Mouse (Mus musculus) MEL (cell line): ENCODE measurements around the gene Mms19.

Experiments
- BHLHE40 ChIP-seq: IDR thresholded peaks from 2 replicates; pipeline ENCODE4 v1.6.1; 2012; ENCODE audit warnings: low read depth, mild to moderate bottlenecking, inconsistent platforms, low read length, improper control_type of control experiment, borderline replicate concordance
- CHD1 ChIP-seq: IDR thresholded peaks from 2 replicates; pipeline ENCODE4 v1.6.1; 2012; ENCODE audit warnings: low read depth, mild to moderate bottlenecking, inconsistent platforms, low read length, improper control_type of control experiment
- CHD2 ChIP-seq: IDR thresholded peaks from 2 replicates; pipeline ENCODE4 v1.6.1; 2011; ENCODE audit warnings: low read length, improper control_type of control experiment
- CTCF ChIP-seq, 3 experiments: IDR thresholded peaks in 2 of 3; conservative IDR thresholded peaks in 1 of 3; 2 replicates each; pipeline ENCODE4 v1.5.1; 2011 to 2012; ENCODE audit warnings: low read length in 3 of 3, low read depth in 2 of 3, mild to moderate bottlenecking in 2 of 3, improper control_type of control experiment in 1 of 3, inconsistent platforms in 1 of 3, mixed read lengths in 1 of 3, moderate library complexity in 1 of 3; ENCODE audit not compliant: control insufficient read depth in 1 of 3, insufficient read depth in 1 of 3, poor library complexity in 1 of 3, severe bottlenecking in 1 of 3
- E2F4 ChIP-seq: IDR thresholded peaks from 2 replicates; pipeline ENCODE4 v1.6.1; 2011; ENCODE audit warnings: low read depth, low read length, improper control_type of control experiment, borderline replicate concordance
- EP300 ChIP-seq, 2 experiments: IDR thresholded peaks; 2 replicates each; pipeline ENCODE4 v1.6.1; 2011; ENCODE audit warnings: improper control_type of control experiment in 2 of 2, low read length in 2 of 2, low read depth in 1 of 2, mild to moderate bottlenecking in 1 of 2
- GATA1 ChIP-seq: IDR thresholded peaks from 2 replicates; pipeline ENCODE4 v1.6.1; 2011; ENCODE audit warnings: low read depth, low read length, improper control_type of control experiment
- MXI1 ChIP-seq: IDR thresholded peaks from 2 replicates; pipeline ENCODE4 v1.6.1; 2011; ENCODE audit warnings: mild to moderate bottlenecking, low read depth, low read length, improper control_type of control experiment
- POLR2A ChIP-seq, 2 experiments: IDR thresholded peaks; 2 replicates each; pipeline ENCODE4 v1.6.1; 2011 to 2012; ENCODE audit warnings: low read length in 2 of 2, mild to moderate bottlenecking in 2 of 2, control low read depth in 1 of 2, improper control_type of control experiment in 1 of 2, low read depth in 1 of 2, moderate library complexity in 1 of 2; ENCODE audit not compliant: control insufficient read depth in 1 of 2, insufficient read depth in 1 of 2, poor library complexity in 1 of 2
- UBTF ChIP-seq: IDR thresholded peaks from 2 replicates; pipeline ENCODE4 v1.6.1; 2012; ENCODE audit warnings: low read depth, mild to moderate bottlenecking, inconsistent platforms, low read length, improper control_type of control experiment, moderate library complexity, borderline replicate concordance; ENCODE audit not compliant: insufficient read depth
- ZC3H11A ChIP-seq: IDR thresholded peaks from 2 replicates; pipeline ENCODE4 v1.6.1; 2012; ENCODE audit warnings: low read depth, mild to moderate bottlenecking, inconsistent platforms, low read length, improper control_type of control experiment
- ZMIZ1 ChIP-seq: IDR thresholded peaks from 2 replicates; pipeline ENCODE4 v1.6.1; 2012; ENCODE audit warnings: low read depth, mild to moderate bottlenecking, inconsistent platforms, low read length, improper control_type of control experiment, moderate library complexity
- ZNF384 ChIP-seq: IDR thresholded peaks from 2 replicates; pipeline ENCODE4 v1.6.1; 2012; ENCODE audit warnings: low read depth, mild to moderate bottlenecking, inconsistent platforms, low read length, improper control_type of control experiment

- no peak for TF ChIP-seq UBTF
- TF ChIP-seq GATA1 = no peak
- no peak for TF ChIP-seq BHLHE40
- no peak for TF ChIP-seq CTCF (IDR thresholded peaks at IDR 0.05 in 2 of 3, conservative IDR thresholded peaks at IDR 0.05 in 1 of 3; ENCODE audit: control insufficient read depth in 1 of 3, insufficient read depth in 1 of 3, low read depth in 2 of 3, low read length in 3 of 3, poor library complexity in 1 of 3, severe bottlenecking in 1 of 3)
- no peak for TF ChIP-seq ZC3H11A
- no peak for TF ChIP-seq POLR2A (IDR thresholded peaks at IDR 0.05; ENCODE audit: control insufficient read depth in 1 of 2, insufficient read depth in 1 of 2, low read depth in 1 of 2, low read length in 2 of 2, poor library complexity in 1 of 2)
- no peak for TF ChIP-seq ZNF384
- no peak for TF ChIP-seq CHD2
- no peak for TF ChIP-seq CHD1
- no peak for TF ChIP-seq EP300 (IDR thresholded peaks at IDR 0.05; ENCODE audit: low read depth in 1 of 2, low read length in 2 of 2)
- no peak for TF ChIP-seq MXI1
- no peak for TF ChIP-seq ZMIZ1
- TF ChIP-seq E2F4 = no peak
Measured at GRCm38 (mm10) chr19:41998770-41999548, 18.0 kb upstream of the Mms19 start.
